Mouse (Mus musculus) left cerebral cortex, adult 2 months (tissue): ENCODE measurements around the gene Dpep3. TPM values are rescaled to one million over a fixed set of nuclear protein-coding genes. Genes with fewer than 3 reads are reported as not detected.
"Not testable (repeated sequence)": the region's sequence is repeated elsewhere in the genome, so short reads cannot be mapped to it uniquely, and the experiment has no call there.

Experiments
- DNase-seq, 2 experiments: peaks; one replicate each; pipeline ENCODE4 v3.0.0; 2021 to 2022; ENCODE audit warnings: low spot score in 2 of 2, mixed read lengths in 1 of 2; ENCODE audit errors: extremely low spot score in 1 of 2
- H3K27ac ChIP-seq: fragments of 200-600 bp; 2 replicates; pipeline ENCODE4 v1.8.1; 2022
- H3K4me3 ChIP-seq: fragments of 200-600 bp; 2 replicates; pipeline ENCODE4 v1.8.1; 2022
- CTCF ChIP-seq: fragments of 200-600 bp; IDR thresholded peaks from 2 replicates; pipeline ENCODE4 v1.8.1; 2022; ENCODE audit warnings: antibody characterized with exemption, mild to moderate bottlenecking, moderate library complexity
- intact Hi-C: fragments of 180-260 bp; cut with DNase I; formaldehyde crosslinking; loops from one replicate; pipeline ENCODE4 v1.15.1; 2025
- long read RNA-seq, 2 experiments: library from polyadenylated mRNA; stranded (forward); transcript quantifications; one replicate each; pipeline ENCODE4 v2.0.0; 2021; ENCODE audit warnings: borderline mapping rate in 2 of 2
- total RNA-seq, 2 experiments: library from RNA; stranded (reverse); gene quantifications; 2 replicates each; pipeline ENCODE4 v1.2.3; 2021

The Dpep3 gene
- total RNA-seq = not detected
- long read RNA-seq, experiment 1 = 0 reads
- long read RNA-seq, experiment 2 = 0 reads

- H3K4me3 ChIP-seq = no peak within 1 kb of the TSS
- intact Hi-C loops = no loop called here
- TF ChIP-seq CTCF = no peak; the same call in 1 of the 2 replicates
- H3K27ac ChIP-seq = no peak within 1 kb of the TSS
- no peak for DNase-seq
Measured at GRCm38 (mm10) chr8:105979325-105979724, at the start of gene Dpep3. Dpep3 (minus strand) TSS chr8:105979429.

- TF ChIP-seq CTCF = peak; percentile 98
- DNase-seq = peak; percentile 76 to 79
Measured at GRCm38 (mm10) chr8:106022483-106022882, 43.3 kb upstream of the Dpep3 start.

GRCm38 (mm10) chr8:106018039-106018438, 38.8 kb upstream of the Dpep3 start:
- Histone ChIP-seq H3K4me3 (no peak overlapping the region), H3K27ac (no peak overlapping the region)
- intact Hi-C loops = no loop called here
- DNase-seq = no peak
- TF ChIP-seq CTCF = no peak

More at GRCm38 (mm10) chr8:106022483-106022882, 43.3 kb upstream of the Dpep3 start:
- Histone ChIP-seq H3K4me3 (no peak overlapping the region), H3K27ac (no peak overlapping the region)
- intact Hi-C loops = loop anchor here (2.0 to 5.0 kb wide), 3 partner anchors 32 to 310 kb away; partner anchors contain the start of gene Dus2

GRCm38 (mm10) chr8:106017130-106017529, 37.9 kb upstream of the Dpep3 start:
- no peak overlapping the region for H3K27ac ChIP-seq
- intact Hi-C loops = no loop called here
- no peak for DNase-seq
- H3K4me3 ChIP-seq = no peak overlapping the region
- no peak for TF ChIP-seq CTCF

GRCm38 (mm10) chr8:106016284-106016683, 37.1 kb upstream of the Dpep3 start:
- no peak overlapping the region for H3K4me3 ChIP-seq
- intact Hi-C loops = no loop called here
- TF ChIP-seq CTCF = no peak

GRCm38 (mm10) chr8:106012203-106012602, 33.0 kb upstream of the Dpep3 start:
- DNase-seq, H3K4me3 ChIP-seq, H3K27ac ChIP-seq: not testable (repeated sequence)
- intact Hi-C loops = loop anchor here (5.0 kb wide), 1 partner anchor 160 kb away; the partner anchor contains the start of gene Cenpt

More at GRCm38 (mm10) chr8:106016284-106016683, 37.1 kb upstream of the Dpep3 start:
- no peak for DNase-seq
- no peak overlapping the region for H3K27ac ChIP-seq

- H3K4me3 ChIP-seq = peak within 1 kb of the TSS; percentile 99
- TF ChIP-seq CTCF = no peak
- intact Hi-C loops = loop anchor here (2.0 to 5.0 kb wide), 2 partner anchors 111 to 159 kb away; partner anchors contain the start of genes Cenpt and Pskh1
- DNase-seq = no peak
- H3K27ac ChIP-seq = peak within 1 kb of the TSS; percentile 81
Measured at GRCm38 (mm10) chr8:106011643-106011986, 32.4 kb upstream of the Dpep3 start, which contains the start of gene Ddx28. Ddx28 (minus strand) TSS chr8:106011882.

- no peak for TF ChIP-seq CTCF
- Histone ChIP-seq H3K27ac (peak overlapping the region; percentile 81), H3K4me3 (peak overlapping the region; percentile 99)
- DNase-seq = peak; percentile 92 to 96
- intact Hi-C loops = loop anchor here (2.0 to 5.0 kb wide), 2 partner anchors 110 to 159 kb away; partner anchors contain the start of genes Cenpt and Pskh1
Measured at GRCm38 (mm10) chr8:106010748-106011642, 31.8 kb upstream of the Dpep3 start.

- peak; percentile 33 for TF ChIP-seq CTCF
- H3K4me3 ChIP-seq, DNase-seq, H3K27ac ChIP-seq, intact Hi-C loops: not testable (repeated sequence)
Measured at GRCm38 (mm10) chr8:106007891-106008290, 28.7 kb upstream of the Dpep3 start.

- intact Hi-C loops = no loop called here
- TF ChIP-seq CTCF = no peak
- Histone ChIP-seq H3K27ac (no peak overlapping the region), H3K4me3 (no peak overlapping the region)
- DNase-seq = no peak
Measured at GRCm38 (mm10) chr8:106007135-106007534, 27.9 kb upstream of the Dpep3 start.

- no peak overlapping the region for H3K4me3 ChIP-seq
- H3K27ac ChIP-seq = no peak overlapping the region
- no peak for DNase-seq
- TF ChIP-seq CTCF = peak; percentile 12; the same call in 1 of the 2 replicates
- intact Hi-C loops = no loop called here
Measured at GRCm38 (mm10) chr8:106006413-106006812, 27.2 kb upstream of the Dpep3 start.

- H3K27ac ChIP-seq = no peak within 1 kb of the TSS
- no peak within 1 kb of the TSS for H3K4me3 ChIP-seq
- no peak for TF ChIP-seq CTCF
- intact Hi-C loops = no loop called here
- no peak for DNase-seq
Measured at GRCm38 (mm10) chr8:106005875-106006274, 26.6 kb upstream of the Dpep3 start, which contains the start of gene Dpep2nb. Dpep2nb (minus strand) TSS chr8:106005975.
